Mouse (Mus musculus): ENCODE data around the gene Cdkn1c.

Cdkn1c gene

GRCm38 (mm10) chr7:143460874-143461273 lies at the start of gene Cdkn1c:
Gene Cdkn1c, minus strand, starts transcription at chr7:143461050.
- DNase-seq (ENCODE audit: low read depth, low spot score), result peak; percentile 44

GRCm38 (mm10) chr7:143509566-143509965 lies 48.7 kb upstream of the Cdkn1c start:
- DNase-seq (ENCODE audit: low read depth, low spot score), result no peak

DNA sequence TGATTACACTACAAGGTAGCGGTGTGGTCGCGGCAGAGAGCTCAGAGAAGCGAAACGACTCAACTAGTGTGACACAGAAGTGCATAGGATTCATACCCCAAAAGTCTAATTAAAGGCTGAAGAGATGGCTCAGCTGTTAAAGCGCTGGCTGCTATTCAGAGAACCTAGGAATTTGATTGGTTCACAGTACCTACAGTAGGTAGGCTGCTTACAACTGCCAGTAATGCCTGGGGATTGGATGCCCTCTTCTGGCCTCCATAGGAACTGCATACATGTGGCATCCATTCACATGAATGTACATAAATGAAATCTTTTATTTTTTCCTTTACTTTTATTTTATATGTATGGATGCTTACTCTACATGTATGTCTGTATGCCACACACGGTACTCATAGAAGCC lies 45.8 kb upstream of the Cdkn1c start:
- peak; percentile 25 for DNase-seq (ENCODE audit: low read depth, low spot score)

GRCm38 (mm10) chr7:143506271-143506670 lies 45.4 kb upstream of the Cdkn1c start:
- no peak for DNase-seq (ENCODE audit: low read depth, low spot score)

DNA sequence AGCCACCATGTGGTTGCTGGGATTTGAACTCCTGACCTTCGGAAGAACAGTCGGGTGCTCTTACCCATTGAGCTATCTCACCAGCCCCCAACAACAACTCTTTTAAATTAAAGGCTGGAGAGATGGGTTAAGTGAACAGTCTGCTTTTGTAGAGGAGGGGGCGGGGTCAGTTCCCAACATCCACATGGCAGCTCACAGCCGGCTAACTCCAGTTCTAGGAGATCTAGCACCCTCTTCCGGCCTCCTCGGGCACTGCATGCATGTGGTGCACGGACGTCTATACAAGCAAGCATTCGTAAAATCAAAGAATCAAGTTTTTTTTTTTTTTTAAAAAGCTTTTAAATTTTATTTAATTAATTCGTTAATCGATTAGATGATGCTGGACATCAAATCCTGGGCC lies 45.0 kb upstream of the Cdkn1c start:
- DNase-seq (ENCODE audit: low read depth, low spot score), result peak; percentile 15

DNA sequence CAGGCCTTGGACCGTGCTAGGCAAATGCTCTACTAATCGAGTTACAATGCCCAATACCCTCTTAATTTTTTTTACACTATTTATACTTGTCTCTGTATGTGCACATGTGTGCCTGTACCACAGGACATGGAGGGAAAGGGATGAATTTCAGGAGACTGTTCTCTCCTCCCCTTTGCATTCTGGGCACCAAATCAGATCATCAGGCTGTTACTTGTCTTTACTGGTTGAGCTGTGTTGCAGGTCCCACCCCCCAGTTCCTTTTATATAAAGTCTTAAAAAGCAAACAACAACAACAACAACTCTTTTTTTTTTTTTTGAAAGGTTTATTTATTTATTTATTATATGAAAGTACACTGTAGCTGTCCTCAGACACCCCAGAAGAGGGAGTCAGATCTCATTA lies 44.6 kb upstream of the Cdkn1c start:
- DNase-seq (ENCODE audit: low read depth, low spot score), result no peak

GRCm38 (mm10) chr7:143503926-143504325 lies 43.1 kb upstream of the Cdkn1c start:
- DNase-seq (ENCODE audit: low read depth, low spot score), result no peak

GRCm38 (mm10) chr7:143502418-143503200 lies 41.8 kb upstream of the Cdkn1c start, which contains the start of gene Phlda2:
Gene Phlda2, minus strand, starts transcription at chr7:143503150.
- DNase-seq (ENCODE audit: low read depth, low spot score), result no peak

DNA sequence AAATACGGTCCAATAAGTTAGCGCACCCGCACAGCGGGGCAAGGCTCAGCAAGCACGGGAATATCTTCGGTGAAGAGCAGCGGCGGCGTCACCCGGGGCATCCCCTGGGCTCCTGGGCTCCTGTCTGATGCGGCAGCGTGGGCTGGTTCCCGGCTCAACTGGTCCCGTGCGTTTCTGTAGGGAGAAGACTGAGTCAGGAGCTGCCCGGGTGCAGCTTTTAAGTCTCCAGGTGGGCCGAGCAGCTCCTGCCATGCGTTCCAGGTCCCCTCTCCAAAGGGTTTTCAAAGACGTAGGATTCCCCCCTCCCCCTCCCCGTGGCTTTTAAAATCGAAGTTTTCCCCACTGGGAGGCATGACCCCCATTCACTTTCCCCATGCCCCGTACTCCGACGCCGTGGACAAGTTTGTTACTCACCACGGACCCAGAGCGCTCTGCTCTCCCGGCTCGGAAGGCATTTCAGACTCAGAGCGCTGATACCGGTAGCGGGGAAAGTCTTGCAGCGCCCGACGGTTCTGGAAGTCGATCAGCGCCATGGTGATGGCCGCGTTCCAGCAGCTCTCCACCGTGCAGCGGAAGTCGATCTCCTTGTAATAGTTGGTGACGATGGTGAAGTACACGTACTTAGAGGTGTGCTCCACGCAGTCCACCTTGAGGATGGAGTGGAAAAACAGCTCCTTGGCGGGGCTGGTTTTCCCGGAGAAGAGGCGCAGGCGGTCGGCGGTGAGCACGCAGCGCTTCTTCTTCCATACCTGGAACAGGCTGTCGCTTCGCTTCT lies 41.0 kb upstream of the Cdkn1c start:
- no peak for DNase-seq (ENCODE audit: low read depth, low spot score)

- no peak for DNase-seq (ENCODE audit: low read depth, low spot score)
Observed at GRCm38 (mm10) chr7:143500912-143501311, 40.1 kb upstream of the Cdkn1c start.

DNA sequence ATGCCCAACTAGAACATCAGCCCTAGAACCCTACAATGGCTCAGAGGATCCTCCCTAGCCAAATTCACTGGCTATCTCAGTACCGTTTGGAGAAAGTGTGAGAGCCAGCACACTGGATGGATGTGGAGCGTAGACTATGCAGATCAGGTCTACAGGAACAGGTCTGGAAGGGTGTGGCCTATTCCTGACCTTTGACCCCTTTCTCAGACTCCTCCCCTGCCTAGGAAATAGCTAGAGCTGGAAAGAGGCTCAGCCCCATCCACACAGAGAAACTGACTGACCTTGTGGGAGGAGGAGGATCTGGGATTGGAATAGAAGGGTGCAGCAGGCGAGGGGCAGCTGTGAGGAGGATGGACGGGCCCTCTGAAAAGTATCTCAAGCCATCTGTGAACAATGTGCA lies 37.7 kb upstream of the Cdkn1c start:
- DNase-seq (ENCODE audit: low read depth, low spot score), result no peak

DNA sequence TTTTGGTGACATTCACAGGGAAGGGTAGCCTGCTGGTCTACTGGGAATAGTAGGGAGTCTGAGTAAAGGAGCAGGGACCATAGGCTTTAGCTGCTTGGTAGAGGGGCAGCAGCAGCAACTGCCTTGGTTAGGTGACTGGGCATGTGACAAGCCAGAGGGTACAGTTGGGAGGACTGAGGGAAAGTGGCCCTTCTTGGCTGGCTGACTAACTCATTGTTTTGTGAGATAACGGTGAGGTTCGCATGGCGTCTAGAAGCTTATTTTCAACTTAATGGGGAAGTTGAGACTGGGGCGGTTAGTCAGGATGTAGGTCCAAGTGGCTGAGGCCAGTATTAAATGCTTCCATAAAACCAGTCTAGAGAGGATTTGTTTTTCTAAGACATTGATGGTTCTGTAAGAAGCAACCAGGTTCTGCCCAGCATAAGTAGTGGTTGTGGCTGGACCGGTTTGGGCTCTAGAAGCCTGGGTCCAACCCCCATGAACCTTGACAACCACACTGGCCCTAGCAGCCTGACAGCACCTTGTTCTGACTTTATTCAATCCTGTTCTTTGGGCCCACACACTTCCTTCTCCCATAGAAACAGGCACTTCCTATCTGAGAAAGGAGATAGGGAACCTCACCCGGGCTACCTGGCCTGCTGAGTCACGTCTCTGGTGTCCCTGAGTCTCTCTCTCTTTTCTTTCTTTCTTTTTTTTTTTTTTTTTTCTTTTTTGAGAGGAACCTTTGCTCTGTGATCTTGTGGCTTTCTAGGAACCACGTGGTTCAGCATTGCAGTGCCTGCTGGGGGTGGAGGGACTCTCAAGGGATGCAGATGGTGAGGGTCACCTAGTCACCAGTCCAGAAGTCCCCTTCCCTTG lies 34.5 kb upstream of the Cdkn1c start:
- no peak for DNase-seq (ENCODE audit: low read depth, low spot score)

DNA sequence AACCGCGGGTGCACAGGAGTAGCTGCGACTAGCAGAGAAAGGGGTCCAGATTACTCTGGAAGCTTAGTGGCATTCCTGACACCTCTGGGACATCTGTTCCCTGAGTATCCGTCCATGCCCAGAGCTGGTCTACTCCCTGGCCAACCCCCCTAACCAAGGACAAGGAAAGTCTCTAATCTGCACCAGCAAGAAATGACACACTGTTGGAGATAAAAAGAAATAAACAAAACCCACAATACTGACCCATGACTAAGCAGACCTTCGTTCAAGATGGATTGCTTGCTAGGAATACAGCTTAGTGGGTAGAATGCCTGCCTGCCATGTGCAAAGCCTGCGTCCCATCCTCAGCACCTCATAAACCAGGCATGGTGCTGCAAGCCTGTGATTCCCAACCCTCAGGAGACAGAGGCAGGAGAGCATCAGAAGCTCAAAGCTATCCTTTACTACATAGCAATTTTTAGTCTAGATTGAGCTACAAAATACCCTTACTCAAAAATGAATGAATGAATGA lies 32.8 kb upstream of the Cdkn1c start:
- DNase-seq (ENCODE audit: low read depth, low spot score), result no peak

DNA sequence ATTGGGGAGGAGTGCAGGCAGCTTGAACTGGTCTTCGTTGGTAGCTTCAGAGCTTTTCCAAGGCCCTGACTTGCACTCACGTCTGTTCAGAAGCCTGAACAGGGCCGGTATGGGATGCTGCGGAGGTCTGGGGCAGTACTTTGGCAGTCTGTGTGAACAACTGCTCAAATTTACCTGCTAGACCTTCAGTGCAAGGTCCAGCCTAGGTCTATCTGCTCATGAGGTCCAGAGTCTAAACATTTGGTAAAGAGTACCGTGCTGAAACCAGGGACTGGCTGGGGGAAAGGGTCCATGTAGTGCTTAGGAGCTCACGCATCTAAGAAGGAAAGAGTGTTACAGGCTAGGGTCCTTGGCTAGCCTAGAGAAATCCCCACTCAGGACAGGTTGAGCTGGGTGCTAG lies 28.9 kb upstream of the Cdkn1c start:
- DNase-seq (ENCODE audit: low read depth, low spot score), result no peak

DNA sequence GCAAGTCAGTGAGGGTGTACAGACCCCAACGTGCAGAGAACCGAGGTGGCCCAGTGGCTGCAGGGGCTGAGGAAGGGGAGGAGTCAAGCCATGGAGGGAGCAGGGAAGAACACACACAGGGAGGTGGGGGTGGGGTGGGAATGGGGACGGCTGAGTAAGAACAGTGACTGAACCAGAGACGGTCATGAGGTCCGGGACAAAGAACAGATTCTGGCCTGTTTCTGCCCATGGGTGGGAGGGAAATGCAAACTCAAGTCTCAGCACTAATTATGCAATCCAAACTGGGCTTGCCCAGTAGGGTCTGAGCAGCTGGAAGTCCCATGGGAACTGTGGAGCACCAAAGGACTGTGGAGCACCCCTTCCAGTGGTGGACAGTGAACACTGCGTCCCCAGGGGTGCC lies 21.7 kb upstream of the Cdkn1c start:
- DNase-seq (ENCODE audit: low read depth, low spot score), result no peak

DNA sequence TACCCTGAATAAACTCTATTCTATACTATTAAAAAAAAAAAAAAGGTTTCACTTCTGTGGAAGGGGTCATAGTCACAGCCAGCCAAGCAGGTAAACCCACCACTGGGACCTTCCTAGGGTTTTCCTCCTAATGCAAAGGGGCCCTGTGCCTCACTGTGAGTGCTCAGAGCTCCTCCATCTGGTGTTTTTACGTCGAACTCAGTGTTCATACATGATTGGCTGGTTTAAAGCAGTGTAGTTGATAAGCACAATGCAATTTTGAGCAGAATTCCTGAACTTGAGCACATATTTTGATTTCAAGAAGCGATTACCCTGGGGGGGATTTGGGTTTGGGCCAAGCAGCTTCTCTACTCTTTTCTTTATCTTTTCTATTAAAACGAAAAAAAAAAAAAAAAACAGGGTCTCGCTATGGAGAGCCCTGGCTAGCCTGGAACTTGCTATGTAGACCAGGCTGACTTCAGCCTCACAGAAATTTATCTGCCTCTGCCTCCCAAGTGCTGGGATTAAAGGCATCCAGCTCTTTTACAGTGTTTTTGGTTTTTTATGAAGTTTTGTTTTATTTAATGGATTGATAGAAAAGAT lies 21.0 kb upstream of the Cdkn1c start:
- DNase-seq (ENCODE audit: low read depth, low spot score), result no peak

GRCm38 (mm10) chr7:143480498-143480897 lies 19.6 kb upstream of the Cdkn1c start:
- peak; percentile 17 for DNase-seq (ENCODE audit: low read depth, low spot score)

- DNase-seq (ENCODE audit: low read depth, low spot score), result no peak
Observed at GRCm38 (mm10) chr7:143477800-143478199, 16.9 kb upstream of the Cdkn1c start.

GRCm38 (mm10) chr7:143476702-143477335 lies 16.0 kb upstream of the Cdkn1c start:
- DNase-seq (ENCODE audit: low read depth, low spot score), result no peak

GRCm38 (mm10) chr7:143475876-143476275 lies 15.0 kb upstream of the Cdkn1c start:
- DNase-seq (ENCODE audit: low read depth, low spot score), result no peak

- DNase-seq (ENCODE audit: low read depth, low spot score), result no peak
Observed at GRCm38 (mm10) chr7:143474811-143475210, 14.0 kb upstream of the Cdkn1c start.

Measured in c-Kit-negative CD71-positive TER-119-positive erythroid progenitor cells, embryonic 14.5 days (primary cell).